Mouse (Mus musculus): ENCODE data around the gene Inpp5f.

GRCm38 (mm10) chr7:128617587-128617986, 6.5 kb downstream of the Inpp5f start:
- TF ChIP-seq CTCF (IDR thresholded peaks at IDR 0.05; ENCODE audit: low read depth, low read length) (no peak), POLR2A (IDR thresholded peaks at IDR 0.05; ENCODE audit: borderline replicate concordance, low read depth, low read length) (no peak)

Measured in bone marrow macrophage, adult 2 months (primary cell).